Mouse (Mus musculus) E14TG2a.4 (cell line): ENCODE data around the gene Hsf5.

Experiments
- H3K27me3 ChIP-seq: 2 replicates; pipeline ENCODE4 v1.6.1; 2014; ENCODE audit warnings: low read length, control low read depth; ENCODE audit not compliant: insufficient read depth
- H3K36me3 ChIP-seq: 2 replicates; pipeline ENCODE4 v1.6.1; 2014; ENCODE audit warnings: low read length, control low read depth; ENCODE audit not compliant: insufficient read depth
- H3K4me1 ChIP-seq: replicated peaks from 2 replicates; pipeline ENCODE4 v1.6.1; 2014; ENCODE audit warnings: low read depth, low read length, control low read depth
- H3K4me3 ChIP-seq: replicated peaks from 2 replicates; pipeline ENCODE4 v1.5.1; 2014; ENCODE audit warnings: mild to moderate bottlenecking, low read length
- H3K9me3 ChIP-seq: 2 replicates; pipeline ENCODE4 v1.6.1; 2014; ENCODE audit warnings: low read length, control low read depth
- CTCF ChIP-seq: conservative IDR thresholded peaks from 2 replicates; pipeline ENCODE4 v1.5.1; 2014; ENCODE audit warnings: low read length
- NANOG ChIP-seq: IDR thresholded peaks from 2 replicates; pipeline ENCODE4 v1.6.1; 2014; ENCODE audit warnings: borderline replicate concordance, low read length, mixed read lengths
- POU5F1 ChIP-seq: IDR thresholded peaks from 2 replicates; pipeline ENCODE4 v1.6.1; 2014; ENCODE audit warnings: low read length, borderline replicate concordance

Gene Hsf5

GRCm38 (mm10) chr11:87639206-87639605 lies 22.2 kb downstream of the Hsf5 start:
- 0 out of 2 replicates have a peak, but pooled peaks cover 9% of the 10 kb centered on the region for H3K4me1 ChIP-seq
- H3K4me3 ChIP-seq, result peak overlapping the region; percentile 71
- H3K9me3 ChIP-seq, result no peaks in the 10 kb centered on the region
- peaks cover 14% of the 10 kb centered on the region for H3K27me3 ChIP-seq
- no peaks in the 10 kb centered on the region for H3K36me3 ChIP-seq
- no peak for TF ChIP-seq POU5F1
- no peak for TF ChIP-seq CTCF
- TF ChIP-seq NANOG, result no peak

- no peaks in the 10 kb centered on the region for H3K36me3 ChIP-seq
- no peak overlapping the region for H3K4me3 ChIP-seq
- no peak for TF ChIP-seq CTCF
- H3K27me3 ChIP-seq, result peaks cover 12% of the 10 kb centered on the region
- no peaks in the 10 kb centered on the region for H3K9me3 ChIP-seq
- 0 out of 2 replicates have a peak, but pooled peaks cover 9% of the 10 kb centered on the region for H3K4me1 ChIP-seq
These were observed 25.9 kb downstream of the Hsf5 start for GRCm38 (mm10) chr11:87642865-87643264.

GRCm38 (mm10) chr11:87654693-87655092 lies 37.7 kb downstream of the Hsf5 start:
- TF ChIP-seq NANOG (no peak), POU5F1 (no peak), CTCF (no peak)
- H3K9me3 ChIP-seq, result no peaks in the 10 kb centered on the region
- no peak overlapping the region for H3K4me3 ChIP-seq
- no peaks in the 10 kb centered on the region for H3K36me3 ChIP-seq
- no peaks in the 10 kb centered on the region for H3K4me1 ChIP-seq
- H3K27me3 ChIP-seq, result no peaks in the 10 kb centered on the region

GRCm38 (mm10) chr11:87659216-87659615 lies 42.3 kb downstream of the Hsf5 start:
- Histone ChIP-seq H3K36me3 (no peaks in the 10 kb centered on the region), H3K27me3 (peaks cover 10% of the 10 kb centered on the region)
- no peak for TF ChIP-seq CTCF
- TF ChIP-seq POU5F1, result no peak
- no peak for TF ChIP-seq NANOG

GRCm38 (mm10) chr11:87662407-87662806 lies 45.4 kb downstream of the Hsf5 start, which contains the start of gene Rnf43:
Gene Rnf43 (plus strand): TSS chr11:87662722.
- no peaks in the 10 kb centered on the region for H3K9me3 ChIP-seq
- peaks cover 15% of the 10 kb centered on the region for H3K27me3 ChIP-seq
- no peaks in the 10 kb centered on the region for H3K36me3 ChIP-seq
- H3K4me1 ChIP-seq, result peaks cover 10% of the 10 kb centered on the region
- peak; percentile 85 for TF ChIP-seq CTCF
- no peak for TF ChIP-seq NANOG
- no peak for TF ChIP-seq POU5F1
- H3K4me3 ChIP-seq, result peak within 1 kb of the TSS; percentile 46

More at GRCm38 (mm10) chr11:87659216-87659615, 42.3 kb downstream of the Hsf5 start:
- Histone ChIP-seq H3K9me3 (no peaks in the 10 kb centered on the region), H3K4me3 (no peak overlapping the region), H3K4me1 (peaks cover 6% of the 10 kb centered on the region)

GRCm38 (mm10) chr11:87662822-87663221 lies 45.9 kb downstream of the Hsf5 start:
- Histone ChIP-seq H3K4me1 (peaks cover 10% of the 10 kb centered on the region), H3K4me3 (peak overlapping the region; percentile 46), H3K27me3 (peaks cover 15% of the 10 kb centered on the region), H3K9me3 (no peaks in the 10 kb centered on the region), H3K36me3 (no peaks in the 10 kb centered on the region)
- no peak for TF ChIP-seq POU5F1
- no peak for TF ChIP-seq NANOG
- TF ChIP-seq CTCF, result no peak

GRCm38 (mm10) chr11:87663948-87664347 lies 47.0 kb downstream of the Hsf5 start:
- no peaks in the 10 kb centered on the region for H3K9me3 ChIP-seq
- TF ChIP-seq POU5F1, result no peak
- no peak for TF ChIP-seq CTCF
- TF ChIP-seq NANOG, result no peak
- H3K4me3 ChIP-seq, result no peak overlapping the region
- H3K4me1 ChIP-seq, result peaks cover 10% of the 10 kb centered on the region
- peaks cover 15% of the 10 kb centered on the region for H3K27me3 ChIP-seq
- H3K36me3 ChIP-seq, result no peaks in the 10 kb centered on the region

GRCm38 (mm10) chr11:87664521-87664920 lies 47.6 kb downstream of the Hsf5 start:
- Histone ChIP-seq H3K36me3 (no peaks in the 10 kb centered on the region), H3K9me3 (no peaks in the 10 kb centered on the region), H3K4me3 (peak overlapping the region; percentile 27), H3K27me3 (peaks cover 15% of the 10 kb centered on the region), H3K4me1 (peaks cover 10% of the 10 kb centered on the region)
- no peak for TF ChIP-seq CTCF
- no peak for TF ChIP-seq NANOG
- no peak for TF ChIP-seq POU5F1

- no peak overlapping the region for H3K4me3 ChIP-seq
- TF ChIP-seq NANOG (no peak), CTCF (no peak), POU5F1 (no peak)
- peaks cover 10% of the 10 kb centered on the region for H3K4me1 ChIP-seq
- H3K9me3 ChIP-seq, result no peaks in the 10 kb centered on the region
- H3K36me3 ChIP-seq, result no peaks in the 10 kb centered on the region
- H3K27me3 ChIP-seq, result peaks cover 15% of the 10 kb centered on the region
These were observed 48.3 kb downstream of the Hsf5 start for GRCm38 (mm10) chr11:87665224-87665623.
